Mouse (Mus musculus) CD4-positive, CD25-positive, alpha-beta regulatory T cell, adult 2 months (primary cell): ENCODE results near the gene Phactr3.
"Not testable (repeated sequence)": the region's sequence is repeated elsewhere in the genome, so short reads cannot be mapped to it uniquely, and the experiment has no call there.

ENCODE experiments used
- DNase-seq: peaks from one replicate; pipeline ENCODE4 v3.0.0-alpha.2; 2012; ENCODE audit warnings: low read depth, low spot score

Gene Phactr3

GRCm38 (mm10) chr2:178118801-178119560 is at the start of gene Phactr3:
Phactr3 (plus strand) TSS chr2:178118975.
- DNase-seq, result no peak

GRCm38 (mm10) chr2:178078166-178078717 is 40.5 kb upstream of the Phactr3 start, which contains the start of gene Zfp931:
Zfp931 (minus strand) TSS chr2:178078476.
- DNase-seq, result not testable (repeated sequence)

DNA sequence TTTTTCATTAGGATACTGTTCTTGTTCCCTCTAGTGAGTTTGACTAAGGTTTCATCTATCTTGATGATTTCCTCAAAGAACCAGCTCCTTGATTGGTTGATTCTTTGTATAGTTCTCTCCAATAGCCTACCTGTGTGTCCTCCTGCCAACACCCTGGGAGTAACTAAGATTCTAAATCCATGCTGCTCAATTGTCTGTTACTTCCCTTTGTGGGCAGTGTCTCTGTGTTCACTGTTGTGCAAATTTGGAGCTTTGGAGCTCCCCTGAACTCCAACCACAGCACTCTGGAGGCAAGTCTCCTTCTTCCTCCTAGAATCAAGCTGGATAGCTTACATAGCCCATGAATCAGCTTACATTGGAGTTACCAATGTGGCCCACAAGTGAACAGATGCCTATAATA is 29.2 kb upstream of the Phactr3 start:
- DNase-seq, result no peak

- peak; percentile 61 for DNase-seq
Observed at GRCm38 (mm10) chr2:178098021-178098420, 20.8 kb upstream of the Phactr3 start.

DNA sequence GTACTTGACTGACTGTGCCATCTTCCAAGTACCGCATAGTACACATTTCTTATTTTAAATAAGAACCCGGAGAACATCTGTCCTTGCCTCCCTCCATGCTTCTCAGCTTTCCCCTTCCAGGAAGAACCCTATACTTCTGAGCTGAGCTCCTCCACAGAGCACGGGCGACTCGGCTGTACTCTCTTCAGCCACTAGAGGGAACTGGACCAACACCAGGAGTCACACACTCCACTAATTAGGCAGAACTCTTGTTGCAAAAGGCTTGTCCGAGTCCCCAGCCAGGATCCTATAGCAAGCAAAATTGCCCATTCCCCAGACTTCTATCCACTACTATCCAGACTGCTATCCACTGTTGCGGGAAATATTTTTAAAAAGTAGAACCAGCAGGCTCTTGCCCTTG is 16.8 kb upstream of the Phactr3 start:
- peak; percentile 38 for DNase-seq

DNA sequence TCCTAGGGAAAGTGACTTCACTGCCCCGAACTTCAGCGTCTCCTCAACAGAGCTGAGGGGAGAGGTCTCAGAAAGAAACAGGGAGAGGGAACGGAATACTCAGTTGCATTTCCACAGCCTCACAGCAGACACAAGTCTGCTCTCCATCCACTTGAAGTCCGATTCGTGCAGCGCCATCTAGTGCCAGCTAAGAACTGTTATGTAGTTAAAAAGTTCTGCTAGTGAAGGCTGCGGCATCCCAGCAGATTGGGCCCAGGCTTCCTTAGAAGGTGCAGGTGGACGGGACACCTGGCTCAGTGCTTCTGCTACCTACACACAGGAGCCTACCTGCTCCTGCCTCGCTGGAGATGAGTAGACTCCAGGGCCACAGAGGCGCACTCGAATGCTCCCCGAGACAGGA is 829 bp upstream of the Phactr3 start:
- peak; percentile 40 for DNase-seq

DNA sequence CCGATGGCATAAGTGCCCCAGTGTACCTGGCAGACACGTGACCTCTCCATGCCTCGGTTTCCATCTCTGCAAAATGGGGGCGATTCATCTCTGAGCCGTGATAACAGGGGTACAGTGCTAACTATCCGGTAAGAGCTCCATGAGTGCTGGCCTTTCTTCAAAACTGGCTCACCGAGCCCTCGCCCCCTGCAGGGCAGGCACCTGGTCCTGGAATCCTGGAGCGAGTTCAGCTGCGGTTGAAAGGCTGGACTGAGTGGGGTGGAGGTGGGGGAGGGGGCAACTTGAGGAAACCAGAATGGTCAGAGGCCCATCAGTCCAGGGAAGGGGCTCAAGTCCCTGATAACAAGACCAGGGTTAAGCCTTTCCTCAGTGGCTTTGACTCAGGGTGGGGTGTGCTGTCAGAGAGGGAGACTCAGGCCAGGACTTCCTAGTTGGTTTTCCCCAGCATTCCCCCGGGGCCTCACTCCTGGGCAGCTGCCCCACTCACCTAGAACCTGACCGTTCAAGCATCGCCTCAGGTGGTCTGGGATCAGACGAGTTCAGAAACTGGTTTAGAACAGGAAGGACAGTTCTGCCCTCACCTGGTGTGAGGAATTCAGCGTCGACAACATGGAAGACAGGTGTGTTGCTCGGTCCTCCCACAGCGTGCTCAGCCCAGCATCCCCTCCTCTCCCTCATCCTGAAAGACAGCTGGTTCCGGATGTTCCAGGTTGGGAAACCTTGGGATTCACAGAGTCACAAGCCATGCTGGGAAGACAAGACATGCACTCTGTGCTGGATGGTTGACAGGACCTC is 983 bp downstream of the Phactr3 start:
- DNase-seq, result no peak

DNA sequence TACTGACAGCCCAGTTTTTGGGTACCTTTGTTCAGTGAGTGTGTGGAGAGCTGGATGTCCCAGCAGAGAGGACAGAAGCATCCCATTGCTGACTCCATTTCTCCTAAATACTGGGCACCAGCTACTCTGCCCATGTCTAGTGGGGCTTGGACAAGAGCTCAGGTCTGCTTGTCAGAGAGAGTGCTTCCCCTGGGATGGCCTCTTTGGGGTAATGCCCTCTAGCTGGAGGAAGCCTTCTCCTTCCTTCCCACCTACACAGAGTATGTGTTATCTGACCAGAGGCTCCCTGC is 1.5 kb downstream of the Phactr3 start:
- no peak for DNase-seq

DNA sequence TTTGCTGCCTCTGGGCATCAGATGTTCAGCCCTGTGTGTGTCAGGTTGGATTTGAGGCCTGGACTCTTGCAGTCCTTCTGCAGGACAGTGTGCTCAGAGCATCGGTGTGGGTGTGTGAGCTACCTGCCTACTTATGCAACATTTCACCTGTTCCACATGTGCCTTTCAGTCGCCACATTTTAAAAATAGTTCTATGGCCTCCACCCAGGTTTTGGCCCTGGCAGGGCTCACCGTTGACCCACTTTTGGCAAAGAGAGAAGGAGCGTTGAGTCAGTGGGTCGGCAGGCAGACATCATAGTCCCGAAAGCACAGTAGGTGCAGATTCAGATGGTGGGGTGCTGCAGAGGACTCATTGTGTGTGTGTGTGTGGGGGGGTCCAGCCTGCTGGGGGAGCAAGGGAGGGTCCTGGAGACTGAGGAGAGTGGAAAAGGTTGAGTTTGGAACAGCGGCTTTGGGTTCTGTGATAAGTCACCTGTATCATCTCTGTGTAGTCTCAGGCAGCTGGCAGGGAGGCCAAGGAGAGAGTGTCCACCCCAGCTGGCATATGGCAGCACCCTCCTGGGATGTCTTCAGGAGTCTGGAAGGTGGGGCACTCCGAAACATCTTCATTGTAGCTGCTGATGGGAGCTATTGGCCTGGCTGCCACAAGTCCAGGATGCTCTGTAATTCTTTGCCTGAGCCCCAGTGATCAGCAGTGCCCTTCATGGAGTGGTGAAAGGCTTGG is 2.0 kb downstream of the Phactr3 start:
- no peak for DNase-seq

- no peak for DNase-seq
Observed at GRCm38 (mm10) chr2:178121375-178121688, 2.6 kb downstream of the Phactr3 start.

DNA sequence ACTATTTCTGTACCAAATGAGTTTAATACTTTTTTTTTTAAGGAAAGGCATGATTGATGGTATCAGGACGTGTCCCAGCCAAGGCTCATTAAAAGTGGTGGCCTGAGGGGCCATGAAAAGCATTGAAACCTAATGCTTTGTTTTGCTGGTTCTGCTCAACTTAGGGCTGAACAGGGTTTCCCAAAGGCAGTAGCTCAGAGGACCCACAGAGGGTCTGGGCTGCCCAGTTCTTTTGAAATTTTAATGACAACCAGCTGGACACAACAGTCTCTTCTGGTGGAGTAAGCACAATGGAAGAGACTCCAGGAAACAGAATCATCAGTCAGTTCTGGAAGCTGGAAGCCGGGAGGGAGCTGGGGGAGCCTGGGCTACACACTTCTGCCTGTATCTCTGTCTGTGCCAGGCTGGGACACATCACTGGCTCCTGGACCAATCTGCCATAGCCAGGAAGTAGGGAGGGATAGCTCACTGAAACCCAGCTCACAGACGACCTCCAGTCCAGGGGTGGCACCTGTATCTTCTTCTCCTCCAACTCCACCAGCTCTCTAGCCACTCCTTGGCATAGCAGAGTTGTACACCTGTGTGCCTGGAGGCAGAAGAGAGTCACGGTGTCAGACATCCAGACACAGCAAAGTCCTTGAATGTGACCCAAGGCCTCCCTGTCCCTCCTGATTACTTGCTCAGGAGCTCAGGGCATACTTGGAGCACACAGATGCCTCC is 3.3 kb downstream of the Phactr3 start:
- DNase-seq, result no peak

DNA sequence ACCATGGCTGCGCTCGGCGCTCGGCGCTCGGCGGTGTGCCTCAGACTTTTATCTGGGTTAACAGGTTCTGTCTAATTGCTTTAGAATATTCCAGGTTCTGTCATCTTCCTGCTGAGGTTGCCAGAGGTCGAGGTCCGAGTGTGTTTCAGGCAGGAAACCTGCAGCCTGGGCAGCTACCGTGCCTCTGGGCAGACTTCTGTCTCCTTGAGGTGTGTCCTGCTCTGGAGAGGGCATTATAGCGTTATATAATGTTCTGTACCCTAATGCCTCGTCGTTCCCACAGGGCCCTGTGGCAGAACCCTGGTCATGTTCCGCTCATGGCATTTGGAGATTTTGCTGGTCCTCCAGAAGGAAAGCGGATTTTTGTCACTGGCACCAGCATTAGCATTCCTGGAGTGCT is 4.7 kb downstream of the Phactr3 start:
- no peak for DNase-seq

GRCm38 (mm10) chr2:178125427-178125826 is 6.7 kb downstream of the Phactr3 start:
- no peak for DNase-seq

GRCm38 (mm10) chr2:178126041-178126820 is 7.5 kb downstream of the Phactr3 start:
- no peak for DNase-seq

DNA sequence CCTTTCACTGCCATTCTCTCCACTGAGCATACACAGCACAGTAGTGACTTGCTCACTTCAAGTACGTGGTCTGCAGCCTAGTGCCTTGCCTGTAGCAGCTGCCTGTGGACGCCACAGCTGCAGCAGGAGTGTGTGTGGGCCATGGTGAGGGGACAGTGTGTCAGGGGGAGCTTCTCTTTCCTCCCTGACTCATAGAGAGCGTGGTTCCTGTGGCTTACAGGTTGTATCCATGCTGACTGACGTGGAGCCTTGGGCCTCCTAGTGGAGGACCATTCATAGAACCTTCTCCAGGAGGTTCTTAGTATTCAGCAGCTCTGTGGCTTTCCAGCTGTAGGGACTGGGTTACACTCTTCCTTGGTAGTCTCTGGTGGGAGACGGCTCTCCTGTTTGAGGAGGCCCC is 9.8 kb downstream of the Phactr3 start:
- DNase-seq, result no peak

- no peak for DNase-seq
Observed at GRCm38 (mm10) chr2:178129161-178129560, 10.4 kb downstream of the Phactr3 start.

DNA sequence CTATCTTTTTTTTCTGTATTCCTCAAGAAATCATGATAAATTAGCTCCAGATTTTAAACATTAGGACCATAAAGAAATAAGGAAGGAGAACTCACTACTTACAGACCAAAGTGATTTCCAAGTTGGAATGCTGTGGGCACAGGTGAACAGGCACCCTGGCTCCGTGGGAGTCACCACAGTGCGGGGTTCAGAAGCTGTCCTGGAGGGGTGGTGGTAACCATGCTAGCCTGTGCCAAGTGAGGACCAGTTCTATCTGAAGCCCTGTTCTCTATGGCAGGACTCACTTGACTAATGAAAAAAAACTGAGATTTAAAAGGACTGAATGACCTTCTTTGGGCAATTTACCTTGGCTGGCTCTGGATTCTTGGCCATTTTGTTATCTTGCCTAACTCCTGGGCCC is 10.9 kb downstream of the Phactr3 start:
- DNase-seq, result no peak

DNA sequence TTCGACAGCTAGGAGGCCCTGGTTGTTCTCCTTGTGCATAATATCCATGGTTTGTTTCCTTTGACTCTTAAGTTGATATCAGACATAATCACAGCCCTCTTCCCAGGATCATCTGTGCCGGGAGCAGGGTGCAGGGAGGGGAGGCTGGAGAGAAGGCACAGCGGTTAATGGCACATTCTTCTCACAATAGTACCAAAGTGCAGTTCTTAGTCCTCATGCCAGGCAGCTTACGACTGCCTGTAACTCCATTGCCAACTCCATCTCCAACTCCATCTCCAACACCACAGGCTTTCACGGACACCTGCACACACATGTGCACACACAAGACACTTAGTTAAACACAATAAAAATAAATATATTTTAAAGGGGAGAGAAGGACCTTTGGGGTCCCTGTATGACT is 11.8 kb downstream of the Phactr3 start:
- no peak for DNase-seq

DNA sequence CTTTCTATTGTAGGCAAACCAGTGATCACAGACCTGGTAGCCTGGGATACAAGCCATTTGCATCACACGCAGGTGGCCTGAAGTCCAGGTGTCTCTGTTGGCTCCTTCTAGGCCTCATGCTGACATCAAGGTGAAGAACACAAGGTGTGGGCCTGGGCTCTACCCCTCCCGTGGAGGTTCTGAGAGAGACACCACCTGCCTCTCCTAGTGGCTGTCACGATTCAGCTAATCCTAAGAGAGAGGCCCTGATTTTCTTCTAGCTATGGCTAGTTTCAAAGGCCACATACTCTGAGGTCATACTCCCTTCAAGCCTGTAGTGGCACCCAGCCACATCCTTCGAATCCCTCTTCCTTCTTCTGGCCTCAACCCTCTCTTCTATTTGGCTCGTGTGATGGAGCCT is 12.2 kb downstream of the Phactr3 start:
- DNase-seq, result no peak

GRCm38 (mm10) chr2:178131606-178132365 is 13.0 kb downstream of the Phactr3 start:
- no peak for DNase-seq
